ENCODE assay signal across 9 mouse cellular contexts in the genomic region with DNA sequence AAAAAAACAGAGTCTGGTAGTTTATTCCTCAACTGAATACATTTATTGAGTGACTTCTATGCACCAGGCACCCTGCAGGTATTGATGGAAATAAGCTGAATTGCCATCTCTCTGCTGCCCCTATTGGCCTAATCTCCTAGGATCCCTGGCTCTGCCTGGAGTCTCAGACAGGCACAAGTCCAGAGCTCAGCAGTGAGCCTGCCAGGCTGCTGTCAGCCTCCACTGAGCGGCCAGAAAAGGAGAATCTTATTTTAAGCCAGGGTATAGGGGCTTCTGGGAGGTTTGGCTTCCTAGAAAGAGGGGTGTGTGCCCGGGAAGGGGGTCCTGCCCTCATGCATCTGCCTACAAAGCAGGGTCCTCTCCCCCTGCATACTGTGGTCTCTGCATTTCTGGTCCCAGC. TPM values are rescaled to one million over a fixed set of nuclear protein-coding genes. Genes with fewer than 3 reads are reported as not detected.
DNase-seq lines count a peak whose midpoint lies in the region; ATAC-seq lines count a peak whose summit lies in the region.
"Had no signal": no experiment of that assay in that cellular context is flagged by ENCODE, and none has a peak within 500 bp of the region (broad histone marks: within the 10 kb centered on the region; RNA-seq: fewer than 3 reads in every experiment).

No protein-coding gene starts in this region.

- ATAC-seq in hindbrain, embryonic 12.5 days (ENCODE audit: low FRiP score), result no peak

- DNase-seq in hindbrain, embryonic 10.5 days (ENCODE audit: low spot score), result peak; percentile 41
- DNase-seq in ES-CJ7 (ENCODE audit: low read depth, low spot score), result peak; percentile 33
- peak; percentile 37 to 48 for DNase-seq in cerebellum, adult 18-20 months
- DNase-seq in gastrocnemius, adult 8-10 months (ENCODE audit: low spot score in 2 of 2), result peak; percentile 18 to 31
- peak; percentile 77 to 79 for DNase-seq in kidney, postnatal 25 days
- peak; percentile 70 for DNase-seq in lung, postnatal 25 days (ENCODE audit: low spot score)
- DNase-seq in c-Kit-positive CD71-positive TER-119-positive erythroid progenitor cells, embryonic 14.5 days (ENCODE audit: low spot score), result no peak

- no peak overlapping the region for H3K9ac ChIP-seq in hindbrain, embryonic 12.5 days

- peaks cover 16% of the 10 kb centered on the region for H3K4me1 ChIP-seq in hindbrain, embryonic 10.5 days (replicated peaks)
- H3K4me1 ChIP-seq in hindbrain, embryonic 12.5 days, result peaks cover 17% of the 10 kb centered on the region

- H3K27ac ChIP-seq in hindbrain, embryonic 10.5 days, result no peak overlapping the region
- no peak overlapping the region for H3K27ac ChIP-seq in hindbrain, embryonic 12.5 days

- H3K27me3 ChIP-seq in hindbrain, embryonic 10.5 days (ENCODE audit: insufficient read depth, poor library complexity, severe bottlenecking), result peaks cover 53% of the 10 kb centered on the region
- H3K27me3 ChIP-seq in hindbrain, embryonic 12.5 days, result peaks cover 33% of the 10 kb centered on the region

- no peak overlapping the region for H3K4me3 ChIP-seq in hindbrain, embryonic 10.5 days
- H3K4me3 ChIP-seq in hindbrain, embryonic 12.5 days, result no peak overlapping the region
- H3K4me3 ChIP-seq: myocyte had no signal

- no peaks in the 10 kb centered on the region for H3K36me3 ChIP-seq in hindbrain, embryonic 10.5 days
- H3K36me3 ChIP-seq in hindbrain, embryonic 12.5 days, result no peaks in the 10 kb centered on the region

- no peak overlapping the region for H3K4me2 ChIP-seq in hindbrain, embryonic 12.5 days (replicated peaks)

- 15% methylated on average over 2 of the region's 2 CpGs for WGBS in hindbrain, embryonic 10.5 days
- WGBS in hindbrain, embryonic 12.5 days, result 14% methylated on average over 2 of the region's 2 CpGs

- no peaks in the 10 kb centered on the region for H3K9me3 ChIP-seq in hindbrain, embryonic 10.5 days
- H3K9me3 ChIP-seq in hindbrain, embryonic 12.5 days (replicated peaks), result no peaks in the 10 kb centered on the region

RNA-seq across cellular contexts. Expression of gene Lrmda, which starts 1.4 kb away (rescaled TPM):
- 0.47 and 0.55 TPM in 2 replicates for polyA plus RNA-seq in hindbrain, embryonic 10.5 days (2016; fragmentation: Nextera tagmentation; extraction: Ambion mirVana)
- polyA plus RNA-seq in hindbrain, embryonic 12.5 days (2016; fragmentation: Nextera tagmentation; extraction: Ambion mirVana), result 0.53 and 0.83 TPM in 2 replicates
- 1 to 10 TPM; 2.2 to 3.2 (median 2.6) TPM for total RNA-seq in gastrocnemius, adult 8-10 months (2022)

RNA-seq across cellular contexts. Expression of gene Zfp503, which starts 31.5 kb away (rescaled TPM):
- 12.3 and 20.0 TPM in 2 replicates for polyA plus RNA-seq in hindbrain, embryonic 10.5 days (2016; fragmentation: Nextera tagmentation; extraction: Ambion mirVana)
- polyA plus RNA-seq in hindbrain, embryonic 12.5 days (2016; fragmentation: Nextera tagmentation; extraction: Ambion mirVana), result 39.0 and 45.6 TPM in 2 replicates
- total RNA-seq in gastrocnemius, adult 8-10 months (2022), result 10 to 100 TPM in 2 of 4 experiments, 1 to 10 TPM in 2; 5.8 to 17.2 (median 10.4) TPM
